Comparison of ENCODE assay signal across 13 mouse cellular contexts in the genomic region with DNA sequence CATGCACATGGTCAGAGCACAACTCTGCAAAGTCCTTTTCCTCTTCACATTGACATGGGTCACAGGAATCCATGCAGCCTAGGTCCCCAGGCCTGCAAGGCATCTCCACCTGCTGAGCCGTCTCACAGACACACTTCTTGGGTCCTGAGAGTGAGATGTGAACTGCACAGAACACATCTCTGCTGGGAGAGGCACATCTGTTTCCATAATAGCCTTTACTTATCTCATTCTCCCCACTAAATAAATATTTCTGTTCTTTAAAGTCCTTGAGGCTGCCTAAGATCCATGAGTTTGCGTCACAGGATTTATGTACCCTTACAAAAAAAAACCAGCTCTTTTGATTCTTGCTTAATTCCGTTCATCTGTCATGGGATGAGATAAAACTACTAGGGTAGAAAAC.
"Had no signal": no experiment of that assay in that cellular context is flagged by ENCODE, and none has a peak within 500 bp of the region (broad histone marks: within the 10 kb centered on the region; RNA-seq: fewer than 3 reads in every experiment).

No protein-coding gene starts in this region.

- H3K27ac ChIP-seq: intestine, embryonic 15.5 days; layer of hippocampus, adult 2 months; limb, embryonic 13.5 days; liver, embryonic 14.5 days; lung, embryonic 15.5 days; midbrain, embryonic 12.5 days; stomach, embryonic 15.5 days had no signal

- H3K9ac ChIP-seq: intestine, embryonic 15.5 days; limb, embryonic 13.5 days; liver, embryonic 14.5 days; lung, embryonic 15.5 days; midbrain, embryonic 12.5 days; stomach, embryonic 15.5 days had no signal

- H3K4me1 ChIP-seq: intestine, embryonic 15.5 days; limb, embryonic 13.5 days; stomach, embryonic 15.5 days had no signal

- H3K4me2 ChIP-seq: intestine, embryonic 15.5 days; limb, embryonic 13.5 days; lung, embryonic 15.5 days; midbrain, embryonic 12.5 days; stomach, embryonic 15.5 days had no signal

- H3K27me3 ChIP-seq: intestine, embryonic 15.5 days; limb, embryonic 13.5 days; lung, embryonic 15.5 days; midbrain, embryonic 12.5 days; stomach, embryonic 15.5 days had no signal

- H3K36me3 ChIP-seq: intestine, embryonic 15.5 days; limb, embryonic 13.5 days; lung, embryonic 15.5 days; midbrain, embryonic 12.5 days; stomach, embryonic 15.5 days had no signal

- DNase-seq: kidney, postnatal 4 days; left cerebral cortex, postnatal 4 days; lung, postnatal 4 days; right cerebral cortex, postnatal 14 days; thymus, adult 2 months; thymus, postnatal 25 days had no signal

- H3K4me3 ChIP-seq: intestine, embryonic 15.5 days; layer of hippocampus, adult 2 months; limb, embryonic 13.5 days; lung, embryonic 15.5 days; midbrain, embryonic 12.5 days; stomach, embryonic 15.5 days had no signal

- H3K9me3 ChIP-seq: intestine, embryonic 15.5 days; limb, embryonic 13.5 days; lung, embryonic 15.5 days; midbrain, embryonic 12.5 days; stomach, embryonic 15.5 days had no signal
